10 mouse cellular contexts compared by ENCODE assay signal in genomic region chr13:51964921-51965320, GRCm38 (mm10).
A peak's percentile ranks its signal among the peaks of the same experiment; 100 is the strongest.
DNase-seq lines count a peak whose midpoint lies in the region; ATAC-seq and TF ChIP-seq lines count a peak whose summit lies in the region.
"Had no signal": no experiment of that assay in that cellular context is flagged by ENCODE, and none has a peak within 500 bp of the region (broad histone marks: within the 10 kb centered on the region; RNA-seq: fewer than 3 reads in every experiment).

No protein-coding gene starts in this region.

- TF ChIP-seq POLR2A in heart, adult 2 months (IDR thresholded peaks at IDR 0.05; ENCODE audit: insufficient read depth, low read depth, low read length): no peak

- H3K27me3 ChIP-seq in heart, adult 2 months (ENCODE audit: control insufficient read depth, insufficient read depth, low read length): no peaks in the 10 kb centered on the region
- no peaks in the 10 kb centered on the region for H3K27me3 ChIP-seq in intestine, embryonic 16.5 days (replicated peaks; ENCODE audit: control insufficient read depth, insufficient read depth, low read length)

- TF ChIP-seq CTCF in heart, adult 2 months (IDR thresholded peaks at IDR 0.05): no peak

- peak overlapping the region; percentile 56 for H3K27ac ChIP-seq in heart, adult 2 months
- peak overlapping the region; percentile 29; the same call in 1 of the 2 replicates for H3K27ac ChIP-seq in intestine, embryonic 16.5 days (ENCODE audit: low read length)

- no peak for ATAC-seq in intestine, embryonic 16.5 days

- 50% methylated on average over 2 of the region's 2 CpGs for WGBS in heart, adult 2 months
- 67% methylated on average over 2 of the region's 2 CpGs for WGBS in intestine, embryonic 16.5 days

- no peaks in the 10 kb centered on the region for H3K79me2 ChIP-seq in heart, adult 2 months (replicated peaks; ENCODE audit: control insufficient read depth, insufficient read depth, low read length)

- no peaks in the 10 kb centered on the region for H3K9me3 ChIP-seq in intestine, embryonic 16.5 days (ENCODE audit: control insufficient read depth, low read length)

- intact Hi-C loops in heart, adult 2 months (cut with DNase I): loop anchor here (5.0 kb wide), 2 partner anchors 112 to 118 kb away; partner anchors contain the start of gene Gadd45g
- intact Hi-C loops in heart, postnatal 36 days (cut with DNase I): loop anchor here (5.0 kb wide), 1 partner anchor 118 kb away; the partner anchor contains the start of gene Gadd45g

- TF ChIP-seq EP300 in heart, adult 2 months (IDR thresholded peaks at IDR 0.05; ENCODE audit: insufficient read depth, low read depth, low read length): no peak

- H3K36me3 ChIP-seq in heart, adult 2 months (ENCODE audit: control insufficient read depth, insufficient read depth, low read length): no peaks in the 10 kb centered on the region
- no peaks in the 10 kb centered on the region for H3K36me3 ChIP-seq in intestine, embryonic 16.5 days (ENCODE audit: control insufficient read depth, insufficient read depth, low read length)

- DNase-seq in heart, adult 2 months: peak in 1 of 2 experiments; percentile 21
- DNase-seq in heart, postnatal 36 days: no peak
- peak; percentile 28 for DNase-seq in kidney, postnatal 10 days
- DNase-seq in kidney, adult 9 months: no peak
- DNase-seq in NIH3T3 (ENCODE audit: low read depth): peak; percentile 46
- no peak for DNase-seq in cerebellum, adult 18-20 months
- no peak for DNase-seq in B cell, adult 2 months
- DNase-seq: cerebellum, adult 2 months; left cerebral cortex, postnatal 4 days had no signal

- H3K4me3 ChIP-seq in heart, adult 2 months: no peak overlapping the region
- H3K4me3 ChIP-seq in intestine, embryonic 16.5 days (ENCODE audit: low read length): no peak overlapping the region

- H3K4me1 ChIP-seq in heart, adult 2 months (ENCODE audit: control insufficient read depth, insufficient read depth, low read length): peaks cover 19% of the 10 kb centered on the region
- H3K4me1 ChIP-seq in intestine, embryonic 16.5 days (ENCODE audit: control insufficient read depth, insufficient read depth, low read length): peaks cover 32% of the 10 kb centered on the region

- H3K4me2 ChIP-seq in intestine, embryonic 16.5 days (ENCODE audit: low read depth, low read length): no peak overlapping the region

- no peak overlapping the region for H3K9ac ChIP-seq in heart, adult 2 months (ENCODE audit: low read depth, low read length)
- H3K9ac ChIP-seq in intestine, embryonic 16.5 days (ENCODE audit: low read depth, low read length): no peak overlapping the region

Comparison
In these comparisons a context has a peak if more than half of its experiments do, and no peak if none do; other contexts are left out.
1. DNase-seq: peak in kidney, postnatal 10 days (single experiment) and NIH3T3 (single experiment); none in heart, postnatal 36 days (0 of 2), kidney, adult 9 months (single experiment), cerebellum, adult 18-20 months (0 of 2) and B cell, adult 2 months (0 of 2).